Comparison of ENCODE assay signal across 9 mouse cellular contexts in genomic region chr2:93198846-93199245, GRCm38 (mm10). TPM values are rescaled to one million over a fixed set of nuclear protein-coding genes. Genes with fewer than 3 reads are reported as not detected.
DNase-seq lines count a peak whose midpoint lies in the region; ATAC-seq lines count a peak whose summit lies in the region.
"Had no signal": no experiment of that assay in that cellular context is flagged by ENCODE, and none has a peak within 500 bp of the region (broad histone marks: within the 10 kb centered on the region; RNA-seq: fewer than 3 reads in every experiment).

No protein-coding gene starts in this region.

- H3K9ac ChIP-seq in hindbrain, embryonic 15.5 days, result no peak overlapping the region
- H3K9ac ChIP-seq: liver, embryonic 15.5 days had no signal

- peaks cover 45% of the 10 kb centered on the region for H3K4me1 ChIP-seq in hindbrain, embryonic 15.5 days (replicated peaks)

- no peak overlapping the region for H3K4me3 ChIP-seq in hindbrain, embryonic 15.5 days
- H3K4me3 ChIP-seq: liver, embryonic 15.5 days had no signal

- DNase-seq in NIH3T3 (ENCODE audit: low read depth), result peak; percentile 91
- DNase-seq in cerebellum, adult 9-10 months, result peak; percentile 97
- peak; percentile 82 to 96 for DNase-seq in frontal cortex, postnatal 14 days (ENCODE audit: low spot score in 2 of 2)
- peak; percentile 95 to 97 for DNase-seq in layer of hippocampus, postnatal 14 days (ENCODE audit: low spot score in 2 of 2)
- DNase-seq in lung, postnatal 14 days, result peak; percentile 98
- peak; percentile 61 for DNase-seq in retina, adult 2 months (ENCODE audit: low read depth, low spot score)
- peak; percentile 91 to 97 for DNase-seq in thymus, postnatal 36 days

- H3K27ac ChIP-seq in hindbrain, embryonic 15.5 days (replicated peaks), result no peak overlapping the region
- H3K27ac ChIP-seq: liver, embryonic 15.5 days had no signal

- H3K4me2 ChIP-seq in hindbrain, embryonic 15.5 days, result no peak overlapping the region
- H3K4me2 ChIP-seq: liver, embryonic 15.5 days had no signal

- no peaks in the 10 kb centered on the region for H3K27me3 ChIP-seq in hindbrain, embryonic 15.5 days

- H3K36me3 ChIP-seq in hindbrain, embryonic 15.5 days, result 0 out of 2 replicates have a peak, but pooled peaks cover 3% of the 10 kb centered on the region
- H3K36me3 ChIP-seq: liver, embryonic 15.5 days had no signal

- WGBS in hindbrain, embryonic 15.5 days, result 12% methylated on average over 3 of the region's 3 CpGs

- no peaks in the 10 kb centered on the region for H3K9me3 ChIP-seq in hindbrain, embryonic 15.5 days
- H3K9me3 ChIP-seq: liver, embryonic 15.5 days had no signal

- ATAC-seq in hindbrain, embryonic 15.5 days (ENCODE audit: low FRiP score, low read depth), result peak; percentile 63

RNA-seq across cellular contexts. Expression of gene Trp53i11, which starts 11.5 kb away (rescaled TPM):
- polyA plus RNA-seq in hindbrain, embryonic 15.5 days (2015; fragmentation: Nextera tagmentation; extraction: Ambion mirVana), result 86.6 and 123 TPM in 2 replicates
- total RNA-seq in layer of hippocampus, postnatal 14 days (2021), result 10 to 100 TPM; 49.2 to 53.7 TPM
